Mouse (Mus musculus) small intestine, adult 2 months (tissue): ENCODE results near the gene Lrp1.

Source experiments
- CTCF ChIP-seq: fragments of 200-500 bp; IDR thresholded peaks from 2 replicates; pipeline ENCODE4 v1.5.1; 2012; ENCODE audit warnings: low read depth, mild to moderate bottlenecking, control low read depth, inconsistent platforms, low read length, moderate library complexity, mixed read lengths; ENCODE audit not compliant: insufficient replicate concordance, insufficient read length; ENCODE audit errors: extremely low read depth
- POLR2A ChIP-seq: fragments of 200-500 bp; IDR thresholded peaks from 2 replicates; pipeline ENCODE4 v1.6.1; 2012; ENCODE audit warnings: low read depth, mild to moderate bottlenecking, control low read depth, inconsistent platforms, low read length, moderate library complexity

GRCm38 (mm10) chr10:127520714-127521357 is 100.1 kb downstream of the Lrp1 start:
- TF ChIP-seq POLR2A: no peak
- no peak for TF ChIP-seq CTCF
